Mouse (Mus musculus) limb, embryonic 15.5 days (tissue): Measurements from ENCODE around the gene Gpr55. TPM values are rescaled to one million over a fixed set of nuclear protein-coding genes. Genes with fewer than 3 reads are reported as not detected.

ENCODE experiments used
- ATAC-seq: fragments of 200-750 bp; cut with Nextera tagmentation; 2 replicates; pipeline ENCODE4 v1.8.0; 2017; ENCODE audit warnings: low read depth, moderate TSS enrichment; ENCODE audit not compliant: insufficient number of reproducible peaks, low FRiP score, low TSS enrichment
- H3K27ac ChIP-seq: fragments of 300-500 bp; sonication (generic); 2 replicates; pipeline ENCODE4 v1.5.1; 2015; ENCODE audit warnings: moderate library complexity, mild to moderate bottlenecking, inconsistent platforms
- H3K27me3 ChIP-seq: fragments of 300-500 bp; sonication (generic); 2 replicates; pipeline ENCODE4 v1.6.1; 2015; ENCODE audit warnings: inconsistent platforms
- H3K36me3 ChIP-seq: fragments of 300-500 bp; sonication (generic); 2 replicates; pipeline ENCODE4 v1.6.1; 2015; ENCODE audit warnings: inconsistent platforms
- H3K4me1 ChIP-seq: fragments of 300-500 bp; sonication (generic); 2 replicates; pipeline ENCODE4 v1.6.1; 2015; ENCODE audit warnings: inconsistent platforms
- H3K4me2 ChIP-seq: fragments of 300-500 bp; sonication (generic); 2 replicates; pipeline ENCODE4 v1.6.1; 2015; ENCODE audit warnings: mild to moderate bottlenecking, inconsistent platforms
- H3K4me3 ChIP-seq: fragments of 300-500 bp; sonication (generic); 2 replicates; pipeline ENCODE4 v1.5.1; 2015; ENCODE audit warnings: mild to moderate bottlenecking, inconsistent platforms
- H3K9ac ChIP-seq: fragments of 300-500 bp; sonication (generic); 2 replicates; pipeline ENCODE4 v1.6.1; 2015; ENCODE audit warnings: inconsistent platforms
- H3K9me3 ChIP-seq: fragments of 300-500 bp; sonication (generic); 2 replicates; pipeline ENCODE4 v1.6.1; 2016; ENCODE audit warnings: inconsistent platforms
- WGBS: fragments of 180-500 bp; shearing (Covaris S2); methylation state at CpG from one replicate; pipeline ENCODE4 v1.1.7; 2015; 5-methylcytosine and 5-hydroxymethylcytosine counted together
- polyA plus RNA-seq: library from polyadenylated mRNA; unstranded; fragments of >200 nt; fragmentation: Nextera tagmentation; extraction: Ambion mirVana; gene quantifications from 2 replicates; pipeline ENCODE4 v1.2.1, GENCODE M21; 2015

Gene Gpr55
- polyA plus RNA-seq, 1 experiment from 2014 or later, result 0.15 TPM

- H3K4me2 ChIP-seq, result no peak overlapping the region
- no peak overlapping the region for H3K4me3 ChIP-seq
- no peaks in the 10 kb centered on the region for H3K9me3 ChIP-seq
- H3K4me1 ChIP-seq, result peaks cover 6% of the 10 kb centered on the region
- 77% methylated on average over 12 of the region's 12 CpGs for WGBS
- peaks cover 69% of the 10 kb centered on the region for H3K36me3 ChIP-seq
- ATAC-seq, result no peak
- H3K9ac ChIP-seq, result no peak overlapping the region
- no peak overlapping the region for H3K27ac ChIP-seq
- H3K27me3 ChIP-seq, result no peaks in the 10 kb centered on the region
Observed at GRCm38 (mm10) chr1:85906892-85907291, 53.9 kb downstream of the Gpr55 start.

- Histone ChIP-seq H3K4me1 (peaks cover 52% of the 10 kb centered on the region), H3K36me3 (peaks cover 47% of the 10 kb centered on the region)
Observed at GRCm38 (mm10) chr1:85902108-85902561, 58.7 kb downstream of the Gpr55 start.

GRCm38 (mm10) chr1:85901516-85902107 is 59.2 kb downstream of the Gpr55 start:
- Histone ChIP-seq H3K9ac (no peak overlapping the region), H3K27me3 (no peaks in the 10 kb centered on the region), H3K9me3 (no peaks in the 10 kb centered on the region), H3K4me1 (peaks cover 58% of the 10 kb centered on the region), H3K27ac (no peak overlapping the region), H3K4me2 (no peak overlapping the region), H3K36me3 (peaks cover 41% of the 10 kb centered on the region), H3K4me3 (no peak overlapping the region)
- ATAC-seq, result no peak
- 61% methylated on average over 3 of the region's 3 CpGs for WGBS

More at GRCm38 (mm10) chr1:85902108-85902561, 58.7 kb downstream of the Gpr55 start:
- Histone ChIP-seq H3K27ac (no peak overlapping the region), H3K27me3 (no peaks in the 10 kb centered on the region), H3K9me3 (no peaks in the 10 kb centered on the region), H3K4me3 (no peak overlapping the region), H3K4me2 (no peak overlapping the region), H3K9ac (no peak overlapping the region)
- 33% methylated on average over 6 of the region's 7 CpGs for WGBS
- ATAC-seq, result no peak

DNA sequence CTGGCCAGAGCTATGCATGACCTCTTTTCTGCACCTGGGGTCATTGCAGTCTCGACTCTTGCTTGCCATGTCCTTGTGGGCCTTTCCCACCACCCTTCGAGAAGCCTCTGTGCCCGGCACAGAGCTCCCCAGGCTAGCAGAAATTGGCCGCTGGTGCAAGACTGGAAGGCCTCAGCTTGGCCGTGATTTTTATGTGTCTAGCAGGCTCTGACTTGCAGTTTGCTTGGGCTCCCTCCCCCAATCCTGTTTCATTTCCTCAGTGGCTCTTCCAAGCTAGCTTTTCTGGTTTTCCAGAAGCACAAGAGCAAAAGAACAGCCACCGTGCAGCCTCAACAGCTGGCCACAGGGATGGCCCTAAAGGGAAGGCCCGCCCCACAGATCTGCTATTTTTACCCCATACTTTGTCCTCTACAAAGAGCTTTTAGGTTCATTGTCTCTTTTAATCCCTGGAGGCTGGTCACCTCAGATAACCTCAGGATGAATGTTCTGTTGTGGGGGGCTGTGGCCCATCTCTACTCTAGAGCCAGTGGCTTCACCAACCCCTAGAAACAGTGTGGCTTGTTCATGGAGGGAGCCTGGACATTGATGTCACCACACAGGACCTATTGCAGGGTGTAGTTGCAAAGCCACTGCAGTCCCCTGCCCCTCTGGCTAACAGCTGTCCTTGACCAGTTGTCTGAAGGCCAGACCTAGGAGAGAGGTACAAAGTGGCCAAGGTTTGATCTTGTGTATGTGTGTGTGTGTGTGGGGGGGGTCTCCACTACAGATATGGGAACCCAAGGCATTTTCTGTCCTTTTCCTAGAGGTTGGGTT is 60.1 kb downstream of the Gpr55 start:
- Histone ChIP-seq H3K4me3 (no peak overlapping the region), H3K4me1 (peaks cover 66% of the 10 kb centered on the region), H3K27ac (peak overlapping the region; percentile 75), H3K36me3 (peaks cover 32% of the 10 kb centered on the region), H3K27me3 (no peaks in the 10 kb centered on the region), H3K4me2 (peak overlapping the region; percentile 10; the same call in 1 of the 2 replicates), H3K9ac (no peak overlapping the region), H3K9me3 (no peaks in the 10 kb centered on the region)
- ATAC-seq, result no peak
- 41% methylated on average over 7 of the region's 7 CpGs for WGBS

DNA sequence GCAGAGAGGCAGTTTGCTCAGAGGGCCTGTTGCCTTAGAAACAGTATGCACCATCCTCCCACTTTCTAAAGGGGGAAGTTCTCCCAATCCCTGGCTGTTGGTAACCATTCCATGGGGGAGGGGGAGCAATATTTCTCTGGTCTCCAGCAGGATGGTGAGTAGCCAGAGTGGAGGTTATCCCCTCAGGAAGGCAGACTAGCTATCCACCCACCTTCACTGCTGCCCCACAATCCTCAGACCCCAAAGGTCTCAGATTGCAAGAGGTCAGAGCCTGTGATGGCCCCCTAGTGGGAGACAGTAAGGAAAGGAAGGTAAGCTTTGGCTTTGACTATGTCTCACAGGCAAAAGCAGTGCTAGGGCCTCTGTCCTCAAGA is 61.4 kb downstream of the Gpr55 start:
- peaks cover 72% of the 10 kb centered on the region for H3K4me1 ChIP-seq
- H3K4me3 ChIP-seq, result no peak overlapping the region
- H3K27ac ChIP-seq, result 0 out of 2 replicates have a peak overlapping the region, but pooled peaks have one; percentile 17
- H3K9ac ChIP-seq, result no peak overlapping the region
- no peaks in the 10 kb centered on the region for H3K27me3 ChIP-seq
- no peaks in the 10 kb centered on the region for H3K9me3 ChIP-seq
- no peak for ATAC-seq
- no peak overlapping the region for H3K4me2 ChIP-seq
- peaks cover 19% of the 10 kb centered on the region for H3K36me3 ChIP-seq

DNA sequence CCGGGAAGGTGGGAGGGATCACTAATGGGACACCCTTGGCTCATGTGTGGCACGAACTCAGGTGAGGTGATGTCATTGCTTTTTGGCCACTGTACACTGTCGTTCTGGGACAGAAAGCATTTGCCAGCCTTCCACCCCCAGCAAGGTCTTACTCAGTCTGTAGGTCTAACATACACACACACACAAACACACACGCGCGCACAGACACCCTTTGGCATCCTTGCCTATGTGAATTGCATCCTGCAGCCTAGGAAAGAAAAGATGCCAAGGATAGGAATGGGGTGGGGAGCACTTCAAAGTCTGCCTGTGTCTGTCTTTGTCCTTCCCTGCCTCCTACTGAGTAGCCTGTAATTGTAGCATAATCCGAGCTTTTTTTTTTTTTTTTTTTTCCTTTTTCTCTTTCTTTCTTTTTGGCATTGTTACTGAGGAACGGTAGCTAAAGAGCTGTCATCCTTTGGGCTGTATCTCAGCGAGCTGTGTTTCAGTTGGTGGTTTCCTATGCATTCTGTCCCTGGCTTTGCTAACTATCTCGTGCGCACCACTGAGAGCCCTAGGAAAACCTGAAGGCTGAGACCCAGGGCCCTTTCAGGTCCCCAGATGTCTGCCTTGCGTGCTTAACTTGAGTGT is 61.9 kb downstream of the Gpr55 start:
- ATAC-seq, result no peak
- Histone ChIP-seq H3K4me1 (peaks cover 75% of the 10 kb centered on the region), H3K27me3 (no peaks in the 10 kb centered on the region), H3K9me3 (no peaks in the 10 kb centered on the region), H3K9ac (0 out of 2 replicates have a peak overlapping the region, but pooled peaks have one; percentile 0), H3K4me2 (peak overlapping the region; percentile 15; the same call in 1 of the 2 replicates), H3K36me3 (peaks cover 15% of the 10 kb centered on the region), H3K27ac (peak overlapping the region; percentile 47), H3K4me3 (no peak overlapping the region)
- 45% methylated on average over 12 of the region's 12 CpGs for WGBS

DNA sequence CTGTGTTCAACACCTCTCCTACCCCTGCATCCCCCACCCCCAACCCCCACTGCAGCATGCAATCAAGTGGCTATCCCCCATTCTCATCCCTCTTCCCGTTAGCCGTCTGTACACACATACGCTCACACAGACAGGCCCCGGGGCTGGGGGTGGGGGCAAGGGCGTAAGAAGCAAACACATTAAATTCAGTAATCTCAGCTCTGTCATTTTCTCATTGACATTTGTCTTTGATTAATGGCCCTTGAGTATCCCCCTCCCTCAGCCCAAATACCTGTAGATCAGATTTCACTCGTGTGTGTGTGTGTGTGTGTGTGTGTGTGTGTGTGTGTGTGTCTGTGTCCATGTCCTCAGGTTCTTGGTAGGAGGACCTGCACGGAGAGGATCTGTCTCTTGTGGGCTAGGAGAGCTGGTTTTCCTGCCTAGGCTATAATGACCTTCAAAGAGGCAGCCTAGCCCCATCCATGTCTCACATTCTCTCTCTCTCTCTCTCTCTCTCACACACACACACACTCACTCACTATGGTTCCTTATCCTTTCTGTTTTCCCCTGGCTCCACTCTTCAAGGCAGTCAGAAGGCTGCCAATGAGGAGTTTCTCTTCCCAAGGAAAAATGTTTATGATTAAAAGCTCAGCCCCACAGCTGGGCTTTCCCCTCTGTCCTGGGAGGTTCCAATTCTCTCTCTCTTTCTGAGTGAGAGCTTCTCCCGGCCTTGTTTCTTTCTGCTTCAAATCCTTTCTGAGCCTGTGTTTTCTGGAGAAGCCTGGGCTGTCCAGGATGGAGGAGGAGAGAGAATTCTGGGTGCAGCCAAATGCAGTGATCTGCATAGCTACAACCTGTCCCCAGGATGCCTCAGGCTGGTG is 62.7 kb downstream of the Gpr55 start:
- Histone ChIP-seq H3K9me3 (no peaks in the 10 kb centered on the region), H3K9ac (0 out of 2 replicates have a peak overlapping the region, but pooled peaks have one; percentile 0), H3K4me1 (peaks cover 77% of the 10 kb centered on the region), H3K4me2 (peak overlapping the region; percentile 15; the same call in 1 of the 2 replicates), H3K27me3 (no peaks in the 10 kb centered on the region), H3K36me3 (peaks cover 8% of the 10 kb centered on the region), H3K27ac (peak overlapping the region; percentile 47), H3K4me3 (no peak overlapping the region)
- 17% methylated on average over 8 of the region's 8 CpGs for WGBS
- ATAC-seq, result no peak

- peak overlapping the region; percentile 76; the same call in 1 of the 2 replicates for H3K4me2 ChIP-seq
- no peaks in the 10 kb centered on the region for H3K9me3 ChIP-seq
- H3K27me3 ChIP-seq, result no peaks in the 10 kb centered on the region
- H3K4me3 ChIP-seq, result no peak overlapping the region
- H3K36me3 ChIP-seq, result 0 out of 2 replicates have a peak, but pooled peaks cover 4% of the 10 kb centered on the region
- no peak for ATAC-seq
- H3K4me1 ChIP-seq, result peaks cover 72% of the 10 kb centered on the region
- WGBS, result 53% methylated on average over 12 of the region's 12 CpGs
- H3K27ac ChIP-seq, result no peak overlapping the region
- H3K9ac ChIP-seq, result no peak overlapping the region
Observed at GRCm38 (mm10) chr1:85896781-85897700, 63.8 kb downstream of the Gpr55 start.

DNA sequence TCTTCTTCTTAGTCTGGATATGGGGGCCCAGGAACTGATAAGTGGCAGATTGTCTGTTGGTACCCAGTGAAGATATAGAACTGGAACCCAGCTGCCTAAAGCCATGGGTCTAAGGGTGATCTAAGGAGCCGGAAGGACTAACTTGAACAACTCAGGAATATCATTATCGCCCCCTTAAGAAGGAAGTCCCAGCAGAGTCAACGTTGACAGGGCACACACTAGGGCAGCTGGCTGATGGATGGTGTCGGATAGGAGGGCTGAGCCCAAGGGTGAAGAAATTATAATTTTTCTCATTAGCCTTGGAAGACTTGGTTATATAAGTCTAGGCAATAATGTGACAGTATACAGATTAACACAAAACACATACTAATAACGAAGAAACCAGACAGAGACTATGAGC is 64.7 kb downstream of the Gpr55 start:
- peaks cover 63% of the 10 kb centered on the region for H3K4me1 ChIP-seq
- H3K4me2 ChIP-seq, result peak overlapping the region; percentile 76
- H3K9ac ChIP-seq, result no peak overlapping the region
- 78% methylated on average over 5 of the region's 5 CpGs for WGBS
- ATAC-seq, result no peak
- 0 out of 2 replicates have a peak, but pooled peaks cover 4% of the 10 kb centered on the region for H3K36me3 ChIP-seq
- H3K27me3 ChIP-seq, result no peaks in the 10 kb centered on the region
- peak overlapping the region; percentile 81 for H3K4me3 ChIP-seq
- H3K27ac ChIP-seq, result peak overlapping the region; percentile 91; the same call in 1 of the 2 replicates
- H3K9me3 ChIP-seq, result no peaks in the 10 kb centered on the region

- ATAC-seq, result peak; percentile 53; the same call in 1 of the 2 replicates
- Histone ChIP-seq H3K4me2 (peak overlapping the region; percentile 76), H3K9ac (peak overlapping the region; percentile 75; the same call in 1 of the 2 replicates), H3K9me3 (no peaks in the 10 kb centered on the region), H3K27ac (peak overlapping the region; percentile 91), H3K4me1 (peaks cover 56% of the 10 kb centered on the region), H3K4me3 (peak overlapping the region; percentile 81), H3K36me3 (0 out of 2 replicates have a peak, but pooled peaks cover 4% of the 10 kb centered on the region), H3K27me3 (no peaks in the 10 kb centered on the region)
- WGBS, result 4% methylated on average over 15 of the region's 15 CpGs
Observed at GRCm38 (mm10) chr1:85895391-85895837, 65.4 kb downstream of the Gpr55 start.
